Mouse (Mus musculus): Measurements from ENCODE around the gene Isoc2b. TPM values are rescaled to one million over a fixed set of nuclear protein-coding genes. Genes with fewer than 3 reads are reported as not detected.
"Not testable (repeated sequence)": the region's sequence is repeated elsewhere in the genome, so short reads cannot be mapped to it uniquely, and the experiment has no call there.

Gene Isoc2b
- polyA plus RNA-seq, 1 experiment from 2014 or later: 5.6 TPM

DNA sequence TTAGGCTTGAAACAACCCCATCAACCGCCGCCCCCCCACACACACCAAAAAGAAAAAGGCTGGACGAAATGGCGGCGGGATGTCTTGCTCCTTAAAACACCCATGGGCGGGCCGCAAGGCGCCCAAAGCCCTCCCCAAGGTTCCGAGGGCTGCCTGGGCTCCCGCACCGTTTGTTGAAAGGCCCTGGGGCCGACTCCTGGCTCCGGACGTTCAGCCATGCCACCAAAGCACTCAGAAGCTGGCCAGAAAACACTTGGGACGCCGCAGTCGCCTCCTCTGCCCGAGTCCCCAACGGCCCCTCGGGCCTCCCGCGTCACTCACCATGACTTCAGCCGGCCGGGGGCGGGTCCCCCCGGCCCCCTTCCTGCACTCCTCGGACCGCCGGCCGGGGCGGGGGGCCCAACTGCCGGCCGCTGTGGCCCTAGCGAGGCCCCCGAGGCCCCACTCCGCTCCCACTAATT is 58.2 kb downstream of the Isoc2b start:
- ATAC-seq (replicated peaks; ENCODE audit: extremely low read depth, insufficient read depth, low FRiP score): peak; percentile 15; the same call in 1 of the 2 replicates
- Histone ChIP-seq H3K4me1 (ENCODE audit: control insufficient read depth, insufficient read depth, low read length) (peaks cover 28% of the 10 kb centered on the region), H3K4me2 (ENCODE audit: low read depth, low read length) (peak overlapping the region; percentile 85), H3K4me3 (ENCODE audit: low read length) (peak overlapping the region; percentile 99), H3K9ac (ENCODE audit: low read length) (peak overlapping the region; percentile 99), H3K36me3 (ENCODE audit: control insufficient read depth, insufficient read depth) (peaks cover 30% of the 10 kb centered on the region), H3K27me3 (ENCODE audit: control insufficient read depth, insufficient read depth, low read length) (no peaks in the 10 kb centered on the region), H3K27ac (ENCODE audit: low read length) (peak overlapping the region; percentile 98), H3K9me3 (replicated peaks; ENCODE audit: control insufficient read depth, low read length) (no peaks in the 10 kb centered on the region)
- WGBS: 1% methylated on average over 25 of the region's 36 CpGs

DNA sequence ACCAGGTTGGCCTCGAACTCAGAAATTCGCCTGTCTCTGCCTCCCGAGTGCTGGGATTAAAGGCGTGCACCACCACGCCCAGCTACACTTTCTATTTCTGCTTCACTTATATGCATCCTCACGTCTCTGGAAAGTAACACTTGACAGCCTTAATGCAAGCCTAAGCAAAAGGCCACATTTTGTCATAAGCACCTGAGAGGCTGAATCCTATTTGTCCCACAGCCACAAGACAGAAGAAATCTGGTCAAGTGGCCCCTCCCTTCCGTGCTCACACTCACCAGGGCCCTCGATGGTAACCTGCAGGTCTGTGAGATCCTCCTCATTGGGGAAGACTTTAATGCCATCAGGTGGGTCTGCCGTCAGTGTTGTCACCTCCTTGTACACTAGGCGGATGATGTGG is 58.9 kb downstream of the Isoc2b start:
- H3K9me3 ChIP-seq (replicated peaks; ENCODE audit: control insufficient read depth, low read length); H3K27me3 ChIP-seq (ENCODE audit: control insufficient read depth, insufficient read depth, low read length); ATAC-seq (replicated peaks; ENCODE audit: extremely low read depth, insufficient read depth, low FRiP score); H3K27ac ChIP-seq (ENCODE audit: low read length): not testable (repeated sequence)
- Histone ChIP-seq H3K9ac (ENCODE audit: low read length) (peak overlapping the region; percentile 99), H3K4me2 (ENCODE audit: low read depth, low read length) (peak overlapping the region; percentile 85), H3K36me3 (ENCODE audit: control insufficient read depth, insufficient read depth) (peaks cover 37% of the 10 kb centered on the region), H3K4me1 (ENCODE audit: control insufficient read depth, insufficient read depth, low read length) (peaks cover 28% of the 10 kb centered on the region), H3K4me3 (ENCODE audit: low read length) (peak overlapping the region; percentile 99)
- WGBS: 26% methylated on average over 10 of the region's 10 CpGs

GRCm38 (mm10) chr7:4806716-4807115 is 63.3 kb downstream of the Isoc2b start:
- Histone ChIP-seq H3K4me3 (ENCODE audit: low read length) (no peak overlapping the region), H3K9ac (ENCODE audit: low read length) (no peak overlapping the region), H3K27me3 (ENCODE audit: control insufficient read depth, insufficient read depth, low read length) (no peaks in the 10 kb centered on the region), H3K9me3 (replicated peaks; ENCODE audit: control insufficient read depth, low read length) (no peaks in the 10 kb centered on the region), H3K36me3 (ENCODE audit: control insufficient read depth, insufficient read depth) (peaks cover 47% of the 10 kb centered on the region), H3K4me2 (ENCODE audit: low read depth, low read length) (no peak overlapping the region), H3K4me1 (ENCODE audit: control insufficient read depth, insufficient read depth, low read length) (peaks cover 23% of the 10 kb centered on the region), H3K27ac (ENCODE audit: low read length) (no peak overlapping the region)
- WGBS: 87% methylated on average over 7 of the region's 7 CpGs
- no peak for ATAC-seq (replicated peaks; ENCODE audit: extremely low read depth, insufficient read depth, low FRiP score)

DNA sequence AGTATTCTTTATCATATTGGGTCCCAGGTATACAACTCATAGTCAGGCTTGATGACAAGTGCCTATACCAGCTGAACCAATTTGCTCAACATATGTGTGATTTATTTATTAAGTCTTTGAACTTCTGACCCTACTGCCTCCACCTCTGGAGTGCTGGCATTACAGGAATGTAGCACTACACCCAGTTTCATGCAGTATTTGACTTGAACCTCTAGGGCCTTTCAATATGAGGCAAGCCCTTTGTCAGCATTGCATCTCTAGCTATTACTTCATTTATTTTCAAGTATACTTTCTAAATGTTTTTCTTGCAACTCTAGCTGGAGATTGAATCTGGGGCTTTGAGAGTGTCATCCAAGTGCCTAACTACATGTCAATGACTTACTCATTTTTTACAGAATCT is 67.8 kb downstream of the Isoc2b start:
- Histone ChIP-seq H3K4me1 (ENCODE audit: control insufficient read depth, insufficient read depth, low read length) (no peaks in the 10 kb centered on the region), H3K4me2 (ENCODE audit: low read depth, low read length) (no peak overlapping the region), H3K4me3 (ENCODE audit: low read length) (no peak overlapping the region), H3K36me3 (ENCODE audit: control insufficient read depth, insufficient read depth) (peaks cover 24% of the 10 kb centered on the region), H3K9me3 (replicated peaks; ENCODE audit: control insufficient read depth, low read length) (no peaks in the 10 kb centered on the region), H3K9ac (ENCODE audit: low read length) (no peak overlapping the region), H3K27ac (ENCODE audit: low read length) (no peak overlapping the region), H3K27me3 (ENCODE audit: control insufficient read depth, insufficient read depth, low read length) (no peaks in the 10 kb centered on the region)
- ATAC-seq (replicated peaks; ENCODE audit: extremely low read depth, insufficient read depth, low FRiP score): no peak

DNA sequence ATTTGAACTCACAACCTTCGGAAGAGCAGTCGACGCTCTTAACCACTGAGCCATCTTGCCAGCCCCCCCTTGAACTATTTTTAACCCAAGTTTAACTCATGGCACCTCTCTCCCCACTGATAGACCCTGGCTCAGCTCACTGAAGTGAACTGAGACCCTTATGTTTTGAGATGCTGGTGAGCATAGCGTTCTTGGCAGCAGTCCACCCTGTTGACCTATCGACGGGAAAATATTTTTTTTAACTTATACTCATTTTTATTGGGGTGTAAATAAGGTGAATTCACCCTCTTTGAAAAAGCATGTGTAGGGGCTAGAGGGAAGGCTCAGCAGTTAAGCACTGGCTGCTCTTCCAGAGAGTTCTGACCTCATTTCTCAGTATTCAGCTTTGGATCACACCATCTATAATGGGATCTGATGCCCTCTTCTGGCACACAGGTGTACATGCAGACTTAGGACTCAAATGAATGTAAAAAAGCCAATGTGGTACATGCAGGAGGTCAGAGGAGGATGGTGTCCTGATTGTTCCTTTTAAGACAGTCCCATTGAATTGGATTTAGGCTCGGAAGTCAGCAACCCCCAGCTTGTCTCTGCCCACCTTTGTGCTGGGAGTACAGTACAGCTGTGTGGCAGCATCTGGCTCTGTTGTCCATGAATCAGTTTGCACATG is 74.2 kb downstream of the Isoc2b start:
- peaks cover 9% of the 10 kb centered on the region; the same call in 1 of the 2 replicates for H3K4me1 ChIP-seq (ENCODE audit: control insufficient read depth, insufficient read depth, low read length)
- H3K4me2 ChIP-seq (ENCODE audit: low read depth, low read length): no peak overlapping the region
- no peaks in the 10 kb centered on the region for H3K9me3 ChIP-seq (replicated peaks; ENCODE audit: control insufficient read depth, low read length)
- H3K36me3 ChIP-seq (ENCODE audit: control insufficient read depth, insufficient read depth): peaks cover 33% of the 10 kb centered on the region
- H3K9ac ChIP-seq (ENCODE audit: low read length): no peak overlapping the region
- H3K4me3 ChIP-seq (ENCODE audit: low read length): no peak overlapping the region
- no peaks in the 10 kb centered on the region for H3K27me3 ChIP-seq (ENCODE audit: control insufficient read depth, insufficient read depth, low read length)
- 0 out of 2 replicates have a peak overlapping the region, but pooled peaks have one; percentile 21 for H3K27ac ChIP-seq (ENCODE audit: low read length)
- 67% methylated on average over 7 of the region's 7 CpGs for WGBS
- no peak for ATAC-seq (replicated peaks; ENCODE audit: extremely low read depth, insufficient read depth, low FRiP score)

Other genes starting within 250 kb of the Isoc2b start
- gene Tmem86b, start 238.8 kb downstream of the Isoc2b start, polyA plus RNA-seq (2015; fragmentation: Nextera tagmentation; extraction: Ambion mirVana): 1.0 and 1.5 TPM in 2 replicates
- 4.9 and 5.8 TPM in 2 replicates for gene Ppp6r1, start 211.2 kb downstream of the Isoc2b start, polyA plus RNA-seq (2015; fragmentation: Nextera tagmentation; extraction: Ambion mirVana)
- gene Hspbp1, start 185.2 kb downstream of the Isoc2b start, polyA plus RNA-seq (2015; fragmentation: Nextera tagmentation; extraction: Ambion mirVana): 76.6 and 82.0 TPM in 2 replicates
- gene Brsk1, start 179.7 kb downstream of the Isoc2b start, polyA plus RNA-seq (2015; fragmentation: Nextera tagmentation; extraction: Ambion mirVana): 0.49 and 1.1 TPM in 2 replicates
- gene Tmem150b, start 145.0 kb downstream of the Isoc2b start, polyA plus RNA-seq (2015; fragmentation: Nextera tagmentation; extraction: Ambion mirVana): 0.06 and 0.33 TPM in 2 replicates
- gene Kmt5c, start 130.1 kb downstream of the Isoc2b start, polyA plus RNA-seq (2015; fragmentation: Nextera tagmentation; extraction: Ambion mirVana): 53.6 and 59.0 TPM in 2 replicates
- gene Cox6b2, start 117.2 kb downstream of the Isoc2b start, polyA plus RNA-seq (2015; fragmentation: Nextera tagmentation; extraction: Ambion mirVana): 24.1 and 32.0 TPM in 2 replicates
- gene Fam71e2, start 99.0 kb downstream of the Isoc2b start, polyA plus RNA-seq (2015; fragmentation: Nextera tagmentation; extraction: Ambion mirVana): not detected in 2 replicates
- gene Il11, start 87.4 kb downstream of the Isoc2b start, polyA plus RNA-seq (2015; fragmentation: Nextera tagmentation; extraction: Ambion mirVana): 0.11 and 0.20 TPM in 2 replicates
- not detected in 2 replicates for gene Tmem190, start 87.3 kb downstream of the Isoc2b start, polyA plus RNA-seq (2015; fragmentation: Nextera tagmentation; extraction: Ambion mirVana)
- 5.8 and 6.7 TPM in 2 replicates for gene Tmem238, start 80.6 kb downstream of the Isoc2b start, polyA plus RNA-seq (2015; fragmentation: Nextera tagmentation; extraction: Ambion mirVana)
- gene Rpl28, start 77.4 kb downstream of the Isoc2b start, polyA plus RNA-seq (2015; fragmentation: Nextera tagmentation; extraction: Ambion mirVana): 191 and 205 TPM in 2 replicates
- 338 and 342 TPM in 2 replicates for gene Ube2s, start 57.7 kb downstream of the Isoc2b start, polyA plus RNA-seq (2015; fragmentation: Nextera tagmentation; extraction: Ambion mirVana)
- gene Shisa7, start 25.6 kb downstream of the Isoc2b start, polyA plus RNA-seq (2015; fragmentation: Nextera tagmentation; extraction: Ambion mirVana): 0.05 and 0.07 TPM in 2 replicates
- gene Isoc2a, start 6.9 kb upstream of the Isoc2b start, polyA plus RNA-seq (2015; fragmentation: Nextera tagmentation; extraction: Ambion mirVana): 2.0 and 2.1 TPM in 2 replicates
- 0.11 TPM in 1 of 2 replicates, not detected in the other for gene Gm36210, start 36.3 kb upstream of the Isoc2b start, polyA plus RNA-seq (2015; fragmentation: Nextera tagmentation; extraction: Ambion mirVana)
- gene Zfp628, start 45.0 kb upstream of the Isoc2b start, polyA plus RNA-seq (2015; fragmentation: Nextera tagmentation; extraction: Ambion mirVana): 2.2 and 2.5 TPM in 2 replicates
- 3.9 and 4.6 TPM in 2 replicates for gene Nat14, start 51.8 kb upstream of the Isoc2b start, polyA plus RNA-seq (2015; fragmentation: Nextera tagmentation; extraction: Ambion mirVana)
- 2.6 and 2.7 TPM in 2 replicates for gene Ssc5d, start 55.5 kb upstream of the Isoc2b start, polyA plus RNA-seq (2015; fragmentation: Nextera tagmentation; extraction: Ambion mirVana)
- gene Sbk2, start 94.1 kb upstream of the Isoc2b start, polyA plus RNA-seq (2015; fragmentation: Nextera tagmentation; extraction: Ambion mirVana): 5.9 and 10.4 TPM in 2 replicates
- 0.72 and 0.84 TPM in 2 replicates for gene Sbk3, start 100.9 kb upstream of the Isoc2b start, polyA plus RNA-seq (2015; fragmentation: Nextera tagmentation; extraction: Ambion mirVana)
- gene Zfp579, start 125.9 kb upstream of the Isoc2b start, polyA plus RNA-seq (2015; fragmentation: Nextera tagmentation; extraction: Ambion mirVana): 25.8 and 31.3 TPM in 2 replicates
- 14.1 and 15.1 TPM in 2 replicates for gene Zfp524, start 144.2 kb upstream of the Isoc2b start, polyA plus RNA-seq (2015; fragmentation: Nextera tagmentation; extraction: Ambion mirVana)
- gene Fiz1, start 144.4 kb upstream of the Isoc2b start, polyA plus RNA-seq (2015; fragmentation: Nextera tagmentation; extraction: Ambion mirVana): 25.6 and 26.2 TPM in 2 replicates
- 0.95 TPM in 1 of 2 replicates, not detected in the other for gene Gm44973, start 145.2 kb upstream of the Isoc2b start, polyA plus RNA-seq (2015; fragmentation: Nextera tagmentation; extraction: Ambion mirVana)
- gene Zfp865, start 150.1 kb upstream of the Isoc2b start, polyA plus RNA-seq (2015; fragmentation: Nextera tagmentation; extraction: Ambion mirVana): 3.9 and 4.0 TPM in 2 replicates
- gene Ccdc106, start 150.3 kb upstream of the Isoc2b start, polyA plus RNA-seq (2015; fragmentation: Nextera tagmentation; extraction: Ambion mirVana): 1.5 and 2.3 TPM in 2 replicates
- gene 4632433K11Rik, start 163.9 kb upstream of the Isoc2b start, polyA plus RNA-seq (2015; fragmentation: Nextera tagmentation; extraction: Ambion mirVana): not detected in 2 replicates
- gene Zfp784, start 168.2 kb upstream of the Isoc2b start, polyA plus RNA-seq (2015; fragmentation: Nextera tagmentation; extraction: Ambion mirVana): 6.3 and 6.8 TPM in 2 replicates
- 14.9 and 15.2 TPM in 2 replicates for gene Zfp580, start 181.3 kb upstream of the Isoc2b start, polyA plus RNA-seq (2015; fragmentation: Nextera tagmentation; extraction: Ambion mirVana)
- 72.8 and 75.3 TPM in 2 replicates for gene U2af2, start 191.9 kb upstream of the Isoc2b start, polyA plus RNA-seq (2015; fragmentation: Nextera tagmentation; extraction: Ambion mirVana)
- 55.8 and 56.9 TPM in 2 replicates for gene Epn1, start 210.0 kb upstream of the Isoc2b start, polyA plus RNA-seq (2015; fragmentation: Nextera tagmentation; extraction: Ambion mirVana)
- gene Rfpl4, start 246.7 kb upstream of the Isoc2b start, polyA plus RNA-seq (2015; fragmentation: Nextera tagmentation; extraction: Ambion mirVana): not detected in 2 replicates